Mouse (Mus musculus): Measurements from ENCODE around the gene Enpp4. TPM values are rescaled to one million over a fixed set of nuclear protein-coding genes. Genes with fewer than 3 reads are reported as not detected.

Enpp4 gene
- polyA plus RNA-seq, 1 experiment from 2014 or later: 3.4 TPM

DNA sequence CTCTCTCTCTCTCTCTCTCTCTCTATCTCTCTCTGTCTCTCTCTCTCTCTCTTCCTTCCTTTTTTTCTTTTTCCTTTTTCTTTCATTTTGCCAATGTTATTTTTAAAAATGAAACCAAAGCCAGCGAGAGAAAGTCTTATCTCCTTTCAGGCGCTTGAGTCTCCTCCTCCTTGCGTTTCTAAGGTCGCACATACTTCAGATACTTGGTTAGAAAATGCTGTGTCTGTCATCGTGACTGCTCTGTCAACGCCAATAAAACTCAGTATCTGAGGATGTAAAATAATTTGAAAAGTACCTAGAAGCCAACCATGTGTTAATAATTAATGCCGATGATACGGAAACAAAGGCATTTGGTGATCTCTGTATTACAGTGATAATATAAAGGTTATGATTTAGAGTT lies 30.4 kb upstream of the Enpp4 start:
- Histone ChIP-seq H3K9me3 (ENCODE audit: control insufficient read depth, low read length) (no peaks in the 10 kb centered on the region), H3K9ac (ENCODE audit: low read depth, low read length) (no peak overlapping the region), H3K36me3 (ENCODE audit: control insufficient read depth, insufficient read depth, low read length) (no peaks in the 10 kb centered on the region), H3K4me1 (replicated peaks; ENCODE audit: control insufficient read depth, insufficient read depth, low read length) (no peaks in the 10 kb centered on the region), H3K27ac (ENCODE audit: low read depth, low read length) (no peak overlapping the region), H3K4me3 (ENCODE audit: low read depth, low read length) (no peak overlapping the region), H3K27me3 (ENCODE audit: control insufficient read depth, insufficient read depth, low read length) (no peaks in the 10 kb centered on the region), H3K4me2 (replicated peaks; ENCODE audit: low read depth, low read length) (no peak overlapping the region)
- ATAC-seq (ENCODE audit: low FRiP score): no peak
- DNase-seq (ENCODE audit: low spot score): no peak
- 82% methylated on average over 8 of the region's 8 CpGs for WGBS

- no peak for DNase-seq (ENCODE audit: low spot score)
- 61% methylated on average over 9 of the region's 9 CpGs for WGBS
- Histone ChIP-seq H3K27ac (ENCODE audit: low read depth, low read length) (no peak overlapping the region), H3K4me2 (replicated peaks; ENCODE audit: low read depth, low read length) (no peak overlapping the region), H3K36me3 (ENCODE audit: control insufficient read depth, insufficient read depth, low read length) (no peaks in the 10 kb centered on the region), H3K4me1 (replicated peaks; ENCODE audit: control insufficient read depth, insufficient read depth, low read length) (no peaks in the 10 kb centered on the region), H3K4me3 (ENCODE audit: low read depth, low read length) (no peak overlapping the region), H3K9me3 (ENCODE audit: control insufficient read depth, low read length) (no peaks in the 10 kb centered on the region), H3K9ac (ENCODE audit: low read depth, low read length) (no peak overlapping the region), H3K27me3 (ENCODE audit: control insufficient read depth, insufficient read depth, low read length) (no peaks in the 10 kb centered on the region)
- ATAC-seq (ENCODE audit: low FRiP score): no peak
Measured at GRCm38 (mm10) chr17:44134545-44134944, 28.9 kb upstream of the Enpp4 start.

GRCm38 (mm10) chr17:44134106-44134505 lies 28.5 kb upstream of the Enpp4 start:
- H3K27me3 ChIP-seq (ENCODE audit: control insufficient read depth, insufficient read depth, low read length): no peaks in the 10 kb centered on the region
- ATAC-seq (ENCODE audit: low FRiP score): no peak
- H3K9me3 ChIP-seq (ENCODE audit: control insufficient read depth, low read length): no peaks in the 10 kb centered on the region
- H3K4me3 ChIP-seq (ENCODE audit: low read depth, low read length): no peak overlapping the region
- H3K36me3 ChIP-seq (ENCODE audit: control insufficient read depth, insufficient read depth, low read length): no peaks in the 10 kb centered on the region
- H3K4me2 ChIP-seq (replicated peaks; ENCODE audit: low read depth, low read length): no peak overlapping the region
- 69% methylated on average over 6 of the region's 6 CpGs for WGBS
- H3K27ac ChIP-seq (ENCODE audit: low read depth, low read length): no peak overlapping the region
- H3K9ac ChIP-seq (ENCODE audit: low read depth, low read length): no peak overlapping the region
- DNase-seq (ENCODE audit: low spot score): no peak
- H3K4me1 ChIP-seq (replicated peaks; ENCODE audit: control insufficient read depth, insufficient read depth, low read length): no peaks in the 10 kb centered on the region

- no peaks in the 10 kb centered on the region for H3K36me3 ChIP-seq (ENCODE audit: control insufficient read depth, insufficient read depth, low read length)
- H3K9me3 ChIP-seq (ENCODE audit: control insufficient read depth, low read length): no peaks in the 10 kb centered on the region
- H3K4me3 ChIP-seq (ENCODE audit: low read depth, low read length): no peak overlapping the region
- no peaks in the 10 kb centered on the region for H3K27me3 ChIP-seq (ENCODE audit: control insufficient read depth, insufficient read depth, low read length)
- 15% methylated on average over 7 of the region's 7 CpGs for WGBS
- ATAC-seq (ENCODE audit: low FRiP score) (no peak), DNase-seq (ENCODE audit: low spot score) (peak; percentile 85)
- no peaks in the 10 kb centered on the region for H3K4me1 ChIP-seq (replicated peaks; ENCODE audit: control insufficient read depth, insufficient read depth, low read length)
- H3K4me2 ChIP-seq (replicated peaks; ENCODE audit: low read depth, low read length): no peak overlapping the region
- H3K9ac ChIP-seq (ENCODE audit: low read depth, low read length): no peak overlapping the region
- H3K27ac ChIP-seq (ENCODE audit: low read depth, low read length): no peak overlapping the region
Measured at GRCm38 (mm10) chr17:44130429-44130828, 24.8 kb upstream of the Enpp4 start.

DNA sequence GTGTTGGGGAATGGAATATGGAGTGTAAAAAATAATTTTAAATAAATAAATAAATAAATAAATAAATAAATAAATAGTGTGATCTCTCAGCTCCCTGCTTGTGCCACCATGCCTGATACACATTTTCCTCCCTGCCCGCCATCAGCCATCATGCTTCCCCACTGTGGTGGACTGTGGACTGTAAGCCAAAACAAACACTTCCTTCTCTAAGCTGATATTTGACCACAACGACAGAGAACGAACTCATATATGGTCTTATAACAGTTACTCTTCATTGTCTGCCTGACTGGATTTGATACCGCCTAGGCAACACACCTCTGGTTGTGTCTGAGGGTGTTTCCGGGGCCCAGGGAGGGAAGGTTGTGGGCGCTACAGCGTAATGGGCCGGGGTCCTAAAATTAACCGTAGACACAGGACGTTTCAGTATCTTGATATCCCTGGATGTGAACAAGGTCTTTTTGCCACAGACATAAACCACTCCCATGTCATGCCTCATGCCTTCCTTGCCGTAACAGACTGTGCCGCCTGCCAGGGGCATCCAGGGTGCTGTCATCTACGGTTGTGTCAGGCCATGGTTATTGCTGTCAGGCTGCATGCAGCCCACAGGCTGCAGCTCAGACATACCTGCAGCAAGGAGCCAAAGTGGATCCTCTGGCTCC lies 23.6 kb upstream of the Enpp4 start:
- Histone ChIP-seq H3K9ac (ENCODE audit: low read depth, low read length) (no peak overlapping the region), H3K36me3 (ENCODE audit: control insufficient read depth, insufficient read depth, low read length) (no peaks in the 10 kb centered on the region), H3K27ac (ENCODE audit: low read depth, low read length) (no peak overlapping the region), H3K27me3 (ENCODE audit: control insufficient read depth, insufficient read depth, low read length) (no peaks in the 10 kb centered on the region), H3K9me3 (ENCODE audit: control insufficient read depth, low read length) (no peaks in the 10 kb centered on the region), H3K4me1 (replicated peaks; ENCODE audit: control insufficient read depth, insufficient read depth, low read length) (no peaks in the 10 kb centered on the region), H3K4me2 (replicated peaks; ENCODE audit: low read depth, low read length) (no peak overlapping the region), H3K4me3 (ENCODE audit: low read depth, low read length) (no peak overlapping the region)
- no peak for DNase-seq (ENCODE audit: low spot score)
- 90% methylated on average over 13 of the region's 13 CpGs for WGBS
- ATAC-seq (ENCODE audit: low FRiP score): no peak

DNA sequence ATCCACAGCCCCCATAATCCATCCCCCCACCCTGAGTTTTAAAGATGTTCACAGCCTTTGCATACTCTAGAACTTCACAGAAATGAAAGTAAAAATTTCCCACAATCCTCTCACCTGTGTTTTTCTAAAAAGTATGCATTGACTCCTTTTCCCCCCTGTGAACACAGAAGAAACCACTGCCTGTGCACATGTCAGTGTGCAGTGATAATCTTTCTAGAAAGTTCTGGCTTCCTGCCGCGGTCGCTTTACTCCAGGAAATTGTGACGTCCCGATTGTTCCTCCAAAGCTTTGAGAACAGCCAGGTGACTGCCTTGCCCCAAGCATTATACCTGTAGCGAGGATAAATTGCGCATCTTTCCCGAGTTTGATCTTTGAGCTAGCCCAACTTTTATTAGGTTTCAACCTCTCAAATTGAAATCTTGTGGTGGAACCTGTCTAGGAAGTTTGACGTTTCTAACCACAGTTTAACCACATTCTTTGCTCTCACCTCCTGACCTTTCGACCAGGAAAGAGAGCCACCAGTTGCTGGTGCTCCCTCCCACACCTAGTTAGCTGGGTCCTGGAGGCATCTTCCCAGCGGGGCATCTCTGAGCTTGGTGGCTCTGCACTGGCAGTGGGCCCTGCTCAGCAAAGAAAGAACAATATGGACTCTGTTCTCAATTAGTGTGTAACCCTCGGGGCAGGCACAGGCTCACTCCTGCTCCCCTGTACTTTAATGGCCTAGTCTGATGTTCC lies 15.9 kb upstream of the Enpp4 start:
- no peaks in the 10 kb centered on the region for H3K4me1 ChIP-seq (replicated peaks; ENCODE audit: control insufficient read depth, insufficient read depth, low read length)
- no peaks in the 10 kb centered on the region for H3K36me3 ChIP-seq (ENCODE audit: control insufficient read depth, insufficient read depth, low read length)
- no peaks in the 10 kb centered on the region for H3K27me3 ChIP-seq (ENCODE audit: control insufficient read depth, insufficient read depth, low read length)
- H3K27ac ChIP-seq (ENCODE audit: low read depth, low read length): no peak overlapping the region
- WGBS: 80% methylated on average over 12 of the region's 12 CpGs
- no peak overlapping the region for H3K9ac ChIP-seq (ENCODE audit: low read depth, low read length)
- ATAC-seq (ENCODE audit: low FRiP score): no peak
- H3K4me2 ChIP-seq (replicated peaks; ENCODE audit: low read depth, low read length): no peak overlapping the region
- no peak for DNase-seq (ENCODE audit: low spot score)
- no peak overlapping the region for H3K4me3 ChIP-seq (ENCODE audit: low read depth, low read length)
- H3K9me3 ChIP-seq (ENCODE audit: control insufficient read depth, low read length): no peaks in the 10 kb centered on the region

DNA sequence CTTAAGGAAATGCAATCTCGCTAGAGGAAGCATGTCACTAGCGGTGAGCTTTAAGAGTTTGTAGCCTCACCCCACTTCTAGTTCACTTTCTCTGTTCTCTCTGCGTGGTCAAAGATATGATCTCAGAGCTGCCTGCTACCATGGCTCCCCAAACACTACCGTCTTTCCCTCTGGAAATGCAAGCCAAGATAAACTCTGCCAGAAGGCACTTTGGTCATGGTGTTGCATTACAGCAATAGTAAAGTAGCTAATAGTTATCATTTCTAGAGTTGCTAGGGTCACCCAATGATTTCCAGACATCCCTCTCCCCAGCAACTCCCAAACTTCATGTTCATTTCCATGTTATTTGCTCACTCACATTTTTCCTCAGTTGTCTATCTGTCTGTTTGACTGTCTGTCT lies 12.6 kb upstream of the Enpp4 start:
- no peak overlapping the region for H3K27ac ChIP-seq (ENCODE audit: low read depth, low read length)
- DNase-seq (ENCODE audit: low spot score) (no peak), ATAC-seq (ENCODE audit: low FRiP score) (no peak)
- H3K9me3 ChIP-seq (ENCODE audit: control insufficient read depth, low read length): no peaks in the 10 kb centered on the region
- no peaks in the 10 kb centered on the region for H3K27me3 ChIP-seq (ENCODE audit: control insufficient read depth, insufficient read depth, low read length)
- H3K36me3 ChIP-seq (ENCODE audit: control insufficient read depth, insufficient read depth, low read length): no peaks in the 10 kb centered on the region
- H3K4me2 ChIP-seq (replicated peaks; ENCODE audit: low read depth, low read length): no peak overlapping the region
- no peaks in the 10 kb centered on the region for H3K4me1 ChIP-seq (replicated peaks; ENCODE audit: control insufficient read depth, insufficient read depth, low read length)
- no peak overlapping the region for H3K4me3 ChIP-seq (ENCODE audit: low read depth, low read length)
- H3K9ac ChIP-seq (ENCODE audit: low read depth, low read length): no peak overlapping the region
- whole genome bisulfite sequencing: 85% methylated on average over 4 of the region's 4 CpGs

- Histone ChIP-seq H3K9ac (ENCODE audit: low read depth, low read length) (no peak overlapping the region), H3K36me3 (ENCODE audit: control insufficient read depth, insufficient read depth, low read length) (no peaks in the 10 kb centered on the region), H3K27ac (ENCODE audit: low read depth, low read length) (no peak overlapping the region), H3K4me3 (ENCODE audit: low read depth, low read length) (no peak overlapping the region), H3K27me3 (ENCODE audit: control insufficient read depth, insufficient read depth, low read length) (no peaks in the 10 kb centered on the region), H3K4me2 (replicated peaks; ENCODE audit: low read depth, low read length) (no peak overlapping the region), H3K4me1 (replicated peaks; ENCODE audit: control insufficient read depth, insufficient read depth, low read length) (no peaks in the 10 kb centered on the region), H3K9me3 (ENCODE audit: control insufficient read depth, low read length) (no peaks in the 10 kb centered on the region)
- DNase-seq (ENCODE audit: low spot score): no peak
- no peak for ATAC-seq (ENCODE audit: low FRiP score)
- WGBS: 69% methylated on average over 2 of the region's 2 CpGs
Measured at GRCm38 (mm10) chr17:44117721-44118120, 12.1 kb upstream of the Enpp4 start.

DNA sequence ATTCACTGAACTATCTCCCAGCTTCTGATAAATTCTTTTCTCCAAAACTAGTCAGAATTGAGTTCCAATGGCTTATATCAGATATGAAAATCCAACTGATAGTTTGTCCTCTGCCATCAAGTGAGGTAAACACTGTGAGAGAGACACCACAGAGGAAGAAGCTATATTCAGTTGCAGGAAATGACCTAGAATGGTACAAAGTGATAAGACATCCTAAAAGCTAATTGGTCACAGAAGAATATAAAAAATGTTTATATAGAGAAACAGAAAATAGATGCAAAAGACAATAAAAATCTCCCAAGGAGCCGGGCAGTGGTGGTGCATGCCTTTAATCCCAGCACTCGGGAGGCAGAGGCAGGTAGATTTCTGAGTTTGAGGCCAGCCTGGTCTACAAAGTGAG lies 11.0 kb upstream of the Enpp4 start:
- 86% methylated on average over 2 of the region's 2 CpGs for WGBS
- Histone ChIP-seq H3K4me1 (replicated peaks; ENCODE audit: control insufficient read depth, insufficient read depth, low read length) (no peaks in the 10 kb centered on the region), H3K36me3 (ENCODE audit: control insufficient read depth, insufficient read depth, low read length) (no peaks in the 10 kb centered on the region), H3K9ac (ENCODE audit: low read depth, low read length) (no peak overlapping the region), H3K4me3 (ENCODE audit: low read depth, low read length) (no peak overlapping the region), H3K4me2 (replicated peaks; ENCODE audit: low read depth, low read length) (no peak overlapping the region), H3K27me3 (ENCODE audit: control insufficient read depth, insufficient read depth, low read length) (no peaks in the 10 kb centered on the region), H3K9me3 (ENCODE audit: control insufficient read depth, low read length) (no peaks in the 10 kb centered on the region), H3K27ac (ENCODE audit: low read depth, low read length) (no peak overlapping the region)
- ATAC-seq (ENCODE audit: low FRiP score) (no peak), DNase-seq (ENCODE audit: low spot score) (no peak)

Data from hindbrain, embryonic 11.5 days (tissue).